Mouse (Mus musculus) cerebellum, postnatal 14 days (tissue): Measurements from ENCODE around the gene Grcc10.

Experiments used
- DNase-seq, 2 experiments: peaks; one replicate each; pipeline ENCODE4 v3.0.0; 2021; ENCODE audit warnings: mixed read lengths in 2 of 2

Gene Grcc10

DNA sequence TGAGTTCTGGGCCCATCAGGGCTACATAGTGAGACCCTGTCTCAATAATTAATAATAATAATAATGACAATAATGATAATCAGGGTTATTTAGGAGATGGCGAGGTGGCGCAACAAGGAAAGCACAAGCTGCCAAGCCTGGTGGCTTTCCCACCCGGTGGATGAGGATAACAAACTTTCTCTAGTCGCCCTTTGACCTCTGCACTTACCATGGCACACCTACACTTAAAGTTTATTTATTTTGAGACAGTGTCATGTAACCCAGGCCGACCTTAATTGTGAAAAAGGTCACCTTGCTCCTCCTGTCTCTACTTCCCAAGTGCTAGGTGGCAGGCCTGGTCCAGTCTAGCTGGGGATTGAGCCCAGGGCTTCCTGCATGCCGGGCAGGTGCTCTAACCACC lies 42.4 kb downstream of the Grcc10 start:
- DNase-seq = no peak

DNA sequence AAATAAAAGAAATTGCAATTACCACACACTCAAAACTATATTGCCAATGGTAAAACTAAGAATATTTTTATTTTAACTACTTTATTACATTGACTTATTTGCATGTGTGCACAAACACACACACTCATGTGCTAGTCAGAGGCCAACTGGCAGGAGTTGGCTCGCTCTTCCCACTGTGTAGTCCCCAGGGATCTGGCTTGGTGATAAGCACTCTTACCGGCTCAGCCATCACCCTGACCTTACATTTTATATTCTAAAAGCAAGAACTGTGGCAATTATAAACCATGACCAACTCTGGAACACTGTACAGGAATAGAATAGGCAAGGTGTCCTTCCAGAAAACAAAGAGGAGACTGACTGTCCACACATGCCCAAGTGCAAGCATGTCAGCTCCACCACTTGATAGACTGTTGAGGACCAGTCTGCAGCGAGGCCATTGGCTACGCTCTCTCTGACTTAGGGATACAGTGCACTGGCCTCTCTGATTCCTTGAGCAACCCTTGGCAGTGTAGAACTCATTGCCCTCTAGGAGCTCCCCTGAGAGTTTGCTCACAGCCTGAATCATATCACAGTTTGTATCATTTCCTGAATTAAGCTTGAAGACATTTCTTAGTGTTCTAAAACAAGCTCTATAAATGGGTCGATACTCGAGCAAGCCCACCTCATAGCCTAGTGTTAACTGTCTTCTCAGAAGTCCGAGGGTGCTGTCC lies 44.6 kb downstream of the Grcc10 start:
- no peak for DNase-seq

DNA sequence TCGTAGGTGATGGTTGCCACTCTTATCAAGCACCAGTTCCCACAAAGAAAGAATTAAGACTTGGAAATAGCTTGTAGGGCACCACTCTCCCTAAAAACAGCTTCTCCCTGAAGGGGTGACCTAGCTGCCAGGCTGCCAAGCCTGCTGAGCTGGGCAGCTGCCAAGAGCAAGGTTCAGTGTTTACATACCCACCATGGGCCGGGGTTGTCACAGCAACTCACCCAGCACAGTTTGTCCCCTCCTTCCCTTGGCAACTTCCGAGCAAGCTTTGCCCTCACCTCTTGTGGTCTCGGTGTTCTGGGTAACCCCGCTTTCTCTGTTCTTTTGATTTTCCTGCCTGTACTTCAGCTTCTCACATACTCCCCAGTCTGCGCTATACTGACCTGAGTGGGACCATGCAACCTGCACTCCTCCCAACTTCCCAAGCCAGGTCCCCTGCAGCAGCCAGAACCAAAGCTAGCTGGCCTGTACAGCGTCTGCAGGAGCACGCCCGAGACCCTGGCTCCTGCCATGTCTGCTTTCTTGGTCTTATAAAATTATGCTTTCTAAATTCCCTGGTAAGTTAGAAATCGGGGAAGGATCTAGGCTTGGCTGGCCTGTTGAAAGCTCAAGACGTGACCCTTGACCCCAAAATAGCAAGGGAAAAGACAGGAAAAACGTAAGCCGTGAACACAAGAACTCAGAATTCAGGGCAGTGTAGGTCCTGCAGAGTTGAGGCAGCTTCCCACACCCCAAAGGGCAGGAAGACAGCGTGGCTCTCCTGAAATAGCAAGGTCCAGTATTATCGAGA lies 46.8 kb downstream of the Grcc10 start:
- peak; percentile 77 to 79 for DNase-seq

- no peak for DNase-seq
Observed at GRCm38 (mm10) chr6:124693243-124693981, 47.8 kb downstream of the Grcc10 start.

- no peak for DNase-seq
Observed at GRCm38 (mm10) chr6:124690517-124690916, 50.7 kb downstream of the Grcc10 start.
